Mouse (Mus musculus): ENCODE results near the gene Ercc6. TPM values are rescaled to one million over a fixed set of nuclear protein-coding genes. Genes with fewer than 3 reads are reported as not detected.

Ercc6 gene
- polyA plus RNA-seq, 1 experiment from 2014 or later, result 12.9 TPM

- Histone ChIP-seq H3K4me3 (ENCODE audit: low read depth, low read length) (no peak overlapping the region; the same call in 1 of the 2 replicates), H3K4me1 (ENCODE audit: insufficient read depth, low read depth, low read length) (no peaks in the 10 kb centered on the region; the same call in 1 of the 2 replicates), H3K9me3 (ENCODE audit: low read length) (no peaks in the 10 kb centered on the region), H3K9ac (replicated peaks; ENCODE audit: low read depth) (no peak overlapping the region), H3K27ac (ENCODE audit: low read length) (no peak overlapping the region), H3K4me2 (replicated peaks; ENCODE audit: low read depth, low read length) (peak overlapping the region; percentile 92; the same call in 1 of the 2 replicates), H3K27me3 (replicated peaks; ENCODE audit: insufficient read depth, low read length) (no peaks in the 10 kb centered on the region), H3K36me3 (ENCODE audit: insufficient read depth, low read length) (no peaks in the 10 kb centered on the region)
- TF ChIP-seq CTCF (IDR thresholded peaks at IDR 0.05), result no peak
- no peak for TF ChIP-seq EP300 (IDR thresholded peaks at IDR 0.05)
- WGBS, result 42% methylated on average over 9 of the region's 9 CpGs
- ATAC-seq (no peak), DNase-seq (ENCODE audit: low spot score) (no peak)
Observed at GRCm38 (mm10) chr14:32512912-32513311, 409 bp upstream of the Ercc6 start.

GRCm38 (mm10) chr14:32516086-32516485, 2.8 kb downstream of the Ercc6 start:
- 55% methylated on average over 1 of the region's 1 CpGs for WGBS
- TF ChIP-seq CTCF (IDR thresholded peaks at IDR 0.05) (no peak), EP300 (IDR thresholded peaks at IDR 0.05) (no peak)
- no peak overlapping the region for H3K4me3 ChIP-seq (ENCODE audit: low read depth, low read length)
- H3K9ac ChIP-seq (replicated peaks; ENCODE audit: low read depth), result no peak overlapping the region
- no peak overlapping the region for H3K27ac ChIP-seq (ENCODE audit: low read length)
- DNase-seq (ENCODE audit: low spot score) (peak; percentile 33), ATAC-seq (no peak)
- no peaks in the 10 kb centered on the region for H3K9me3 ChIP-seq (ENCODE audit: low read length)
- no peaks in the 10 kb centered on the region; the same call in 1 of the 2 replicates for H3K4me1 ChIP-seq (ENCODE audit: insufficient read depth, low read depth, low read length)
- no peaks in the 10 kb centered on the region for H3K27me3 ChIP-seq (replicated peaks; ENCODE audit: insufficient read depth, low read length)
- H3K4me2 ChIP-seq (replicated peaks; ENCODE audit: low read depth, low read length), result no peak overlapping the region
- peaks cover 10% of the 10 kb centered on the region; the same call in 1 of the 2 replicates for H3K36me3 ChIP-seq (ENCODE audit: insufficient read depth, low read length)

- H3K9me3 ChIP-seq (ENCODE audit: low read length), result no peaks in the 10 kb centered on the region
- TF ChIP-seq EP300 (IDR thresholded peaks at IDR 0.05) (no peak), CTCF (IDR thresholded peaks at IDR 0.05) (no peak)
Observed at GRCm38 (mm10) chr14:32518543-32518942, 5.2 kb downstream of the Ercc6 start.

DNA sequence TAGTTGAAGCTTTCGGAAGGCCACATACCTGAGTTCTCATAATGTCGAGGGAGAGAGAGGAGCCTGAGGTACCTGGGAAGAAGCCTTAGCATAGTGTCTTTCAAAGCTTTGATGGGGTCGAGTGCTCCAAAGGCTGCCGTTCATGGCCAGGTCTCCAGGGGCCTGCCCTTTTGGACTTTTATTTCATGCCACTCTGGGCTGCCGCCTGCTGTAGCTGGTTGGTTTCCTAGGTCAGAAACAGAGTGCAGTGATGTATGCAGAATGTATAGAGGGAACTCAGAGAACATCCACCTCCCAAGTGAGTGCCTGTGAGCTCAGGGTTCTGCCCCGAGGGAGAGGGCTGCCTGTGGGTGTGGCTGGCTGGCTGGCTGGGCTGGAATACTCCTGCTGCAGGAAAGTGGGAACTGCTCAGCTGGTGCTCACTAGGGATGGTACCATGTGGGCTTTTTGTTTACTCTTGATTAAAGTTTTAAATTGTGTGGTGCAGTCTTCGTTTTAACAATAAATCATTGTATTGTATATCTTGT, 7.1 kb downstream of the Ercc6 start:
- TF ChIP-seq CTCF (IDR thresholded peaks at IDR 0.05) (no peak), EP300 (IDR thresholded peaks at IDR 0.05) (no peak)
- H3K9ac ChIP-seq (replicated peaks; ENCODE audit: low read depth), result no peak overlapping the region

More at GRCm38 (mm10) chr14:32518543-32518942, 5.2 kb downstream of the Ercc6 start:
- Histone ChIP-seq H3K4me2 (replicated peaks; ENCODE audit: low read depth, low read length) (no peak overlapping the region), H3K4me1 (ENCODE audit: insufficient read depth, low read depth, low read length) (no peaks in the 10 kb centered on the region; the same call in 1 of the 2 replicates), H3K36me3 (ENCODE audit: insufficient read depth, low read length) (peaks cover 10% of the 10 kb centered on the region; the same call in 1 of the 2 replicates), H3K4me3 (ENCODE audit: low read depth, low read length) (no peak overlapping the region), H3K9ac (replicated peaks; ENCODE audit: low read depth) (no peak overlapping the region), H3K27me3 (replicated peaks; ENCODE audit: insufficient read depth, low read length) (no peaks in the 10 kb centered on the region), H3K27ac (ENCODE audit: low read length) (no peak overlapping the region)
- DNase-seq (ENCODE audit: low spot score) (no peak), ATAC-seq (no peak)
- WGBS, result 80% methylated on average over 2 of the region's 2 CpGs

GRCm38 (mm10) chr14:32522336-32522735, 9.0 kb downstream of the Ercc6 start:
- Histone ChIP-seq H3K9me3 (ENCODE audit: low read length) (no peaks in the 10 kb centered on the region), H3K4me2 (replicated peaks; ENCODE audit: low read depth, low read length) (no peak overlapping the region), H3K9ac (replicated peaks; ENCODE audit: low read depth) (no peak overlapping the region), H3K4me3 (ENCODE audit: low read depth, low read length) (no peak overlapping the region), H3K36me3 (ENCODE audit: insufficient read depth, low read length) (peaks cover 10% of the 10 kb centered on the region; the same call in 1 of the 2 replicates), H3K27ac (ENCODE audit: low read length) (no peak overlapping the region), H3K4me1 (ENCODE audit: insufficient read depth, low read depth, low read length) (no peaks in the 10 kb centered on the region), H3K27me3 (replicated peaks; ENCODE audit: insufficient read depth, low read length) (no peaks in the 10 kb centered on the region)
- no peak for TF ChIP-seq EP300 (IDR thresholded peaks at IDR 0.05)
- TF ChIP-seq CTCF (IDR thresholded peaks at IDR 0.05), result no peak
- no peak for ATAC-seq
- DNase-seq (ENCODE audit: low spot score), result no peak
- WGBS, result 88% methylated on average over 2 of the region's 2 CpGs

More for the DNA sequence above, 7.1 kb downstream of the Ercc6 start:
- 79% methylated on average over 7 of the region's 7 CpGs for WGBS
- Histone ChIP-seq H3K4me1 (ENCODE audit: insufficient read depth, low read depth, low read length) (no peaks in the 10 kb centered on the region; the same call in 1 of the 2 replicates), H3K27me3 (replicated peaks; ENCODE audit: insufficient read depth, low read length) (no peaks in the 10 kb centered on the region), H3K9me3 (ENCODE audit: low read length) (no peaks in the 10 kb centered on the region), H3K4me3 (ENCODE audit: low read depth, low read length) (no peak overlapping the region), H3K36me3 (ENCODE audit: insufficient read depth, low read length) (peaks cover 10% of the 10 kb centered on the region; the same call in 1 of the 2 replicates), H3K4me2 (replicated peaks; ENCODE audit: low read depth, low read length) (no peak overlapping the region), H3K27ac (ENCODE audit: low read length) (no peak overlapping the region)
- no peak for DNase-seq (ENCODE audit: low spot score)
- ATAC-seq, result no peak

- H3K9me3 ChIP-seq (ENCODE audit: low read length), result no peaks in the 10 kb centered on the region
- DNase-seq (ENCODE audit: low spot score) (no peak), ATAC-seq (0 out of 2 replicates have a peak, but pooled peaks have one; percentile 40)
- H3K4me2 ChIP-seq (replicated peaks; ENCODE audit: low read depth, low read length), result no peak overlapping the region
- no peak overlapping the region for H3K9ac ChIP-seq (replicated peaks; ENCODE audit: low read depth)
- WGBS, result 73% methylated on average over 1 of the region's 1 CpGs
- H3K27me3 ChIP-seq (replicated peaks; ENCODE audit: insufficient read depth, low read length), result no peaks in the 10 kb centered on the region
- no peak overlapping the region for H3K27ac ChIP-seq (ENCODE audit: low read length)
- TF ChIP-seq CTCF (IDR thresholded peaks at IDR 0.05), result no peak
- no peak for TF ChIP-seq EP300 (IDR thresholded peaks at IDR 0.05)
- H3K4me3 ChIP-seq (ENCODE audit: low read depth, low read length), result no peak overlapping the region
- no peaks in the 10 kb centered on the region for H3K4me1 ChIP-seq (ENCODE audit: insufficient read depth, low read depth, low read length)
- H3K36me3 ChIP-seq (ENCODE audit: insufficient read depth, low read length), result peaks cover 10% of the 10 kb centered on the region; the same call in 1 of the 2 replicates
Observed at GRCm38 (mm10) chr14:32524071-32524470, 10.8 kb downstream of the Ercc6 start.

All from lung, postnatal 0 days (tissue).